Mouse (Mus musculus): ENCODE measurements around the gene Sprr4. TPM values are rescaled to one million over a fixed set of nuclear protein-coding genes. Genes with fewer than 3 reads are reported as not detected.
"Not testable (repeated sequence)": the region's sequence is repeated elsewhere in the genome, so short reads cannot be mapped to it uniquely, and the experiment has no call there.

The Sprr4 gene
- not detected for total RNA-seq (2021)
- long read RNA-seq, experiment 1: 0 reads
- long read RNA-seq, experiment 2: 0 reads

- no peak for DNase-seq
Observed at GRCm38 (mm10) chr3:92500393-92500792, at the start of gene Sprr4. TSS of gene Sprr4 (minus strand) at chr3:92500493.

- no peak for DNase-seq
Observed at GRCm38 (mm10) chr3:92534411-92534810, 34.1 kb upstream of the Sprr4 start, which contains the start of gene 2310046K23Rik. TSS of gene 2310046K23Rik (minus strand) at chr3:92534511.

- no peak for DNase-seq
Observed at GRCm38 (mm10) chr3:92512325-92512724, 12.0 kb upstream of the Sprr4 start.

GRCm38 (mm10) chr3:92510786-92511185, 10.5 kb upstream of the Sprr4 start:
- DNase-seq: peak; percentile 9 to 34

GRCm38 (mm10) chr3:92508185-92508584, 7.9 kb upstream of the Sprr4 start:
- DNase-seq: no peak

GRCm38 (mm10) chr3:92503528-92503927, 3.2 kb upstream of the Sprr4 start:
- DNase-seq: no peak

- peak; percentile 9 to 49 for DNase-seq
Observed at GRCm38 (mm10) chr3:92490262-92490661, 10.0 kb downstream of the Sprr4 start.

GRCm38 (mm10) chr3:92486307-92486706, 14.0 kb downstream of the Sprr4 start:
- DNase-seq: no peak

GRCm38 (mm10) chr3:92485863-92486262, 14.4 kb downstream of the Sprr4 start, which contains the start of gene Sprr1a:
TSS of gene Sprr1a (minus strand) at chr3:92485895.
- DNase-seq: no peak

- not testable (repeated sequence) for DNase-seq
Observed at GRCm38 (mm10) chr3:92481249-92481648, 19.0 kb downstream of the Sprr4 start.

- no peak for DNase-seq
Observed at GRCm38 (mm10) chr3:92470111-92470510, 30.2 kb downstream of the Sprr4 start.

GRCm38 (mm10) chr3:92467424-92467823, 32.9 kb downstream of the Sprr4 start:
- DNase-seq: no peak

- DNase-seq: no peak
Observed at GRCm38 (mm10) chr3:92466576-92466975, 33.7 kb downstream of the Sprr4 start.

- DNase-seq: no peak
Observed at GRCm38 (mm10) chr3:92458620-92459019, 41.7 kb downstream of the Sprr4 start, which contains the start of gene Sprr3. TSS of gene Sprr3 (minus strand) at chr3:92458720.

GRCm38 (mm10) chr3:92455151-92455550, 45.1 kb downstream of the Sprr4 start:
- no peak for DNase-seq

Other genes starting within 250 kb of the Sprr4 start
- gene Sprr2a3, start 215.1 kb downstream of the Sprr4 start, total RNA-seq (2021): not detected
- not detected for gene Sprr2b, start 183.9 kb downstream of the Sprr4 start, total RNA-seq (2021)
- not detected for gene Sprr2d, start 161.4 kb downstream of the Sprr4 start, total RNA-seq (2021)
- gene Sprr2e, start 148.3 kb downstream of the Sprr4 start, total RNA-seq (2021): not detected
- not detected for gene Sprr2f, start 135.3 kb downstream of the Sprr4 start, total RNA-seq (2021)
- not detected for gene Sprr2h, start 114.8 kb downstream of the Sprr4 start, total RNA-seq (2021)
- gene Sprr2i, start 92.5 kb downstream of the Sprr4 start, total RNA-seq (2021): not detected
- not detected for gene Sprr2j-ps, start 82.4 kb downstream of the Sprr4 start, total RNA-seq (2021)
- 1 to 10 TPM; 4.7 to 7.1 TPM for gene Gm9774, start 71.1 kb downstream of the Sprr4 start, total RNA-seq (2021)
- gene Sprr2k, start 67.9 kb downstream of the Sprr4 start, total RNA-seq (2021): not detected
- gene Sprr1b, start 61.7 kb downstream of the Sprr4 start, total RNA-seq (2021): not detected
- not detected for gene Sprr3, start 41.8 kb downstream of the Sprr4 start, total RNA-seq (2021)
- gene Sprr1a, start 14.6 kb downstream of the Sprr4 start, total RNA-seq (2021): not detected
- not detected for gene 2310046K23Rik, start 34.0 kb upstream of the Sprr4 start, total RNA-seq (2021)
- gene Ivl, start 73.2 kb upstream of the Sprr4 start, total RNA-seq (2021): not detected
- gene Smcp, start 88.5 kb upstream of the Sprr4 start, total RNA-seq (2021): not detected
- gene 2210017I01Rik, start 107.0 kb upstream of the Sprr4 start, total RNA-seq (2021): not detected
- gene Lce6a, start 121.2 kb upstream of the Sprr4 start, total RNA-seq (2021): not detected
- gene Lce1a1, start 147.8 kb upstream of the Sprr4 start, total RNA-seq (2021): not detected
- not detected for gene Lce1b, start 156.4 kb upstream of the Sprr4 start, total RNA-seq (2021)
- not detected for gene Lce1a2, start 169.8 kb upstream of the Sprr4 start, total RNA-seq (2021)
- not detected for gene Lce1c, start 178.8 kb upstream of the Sprr4 start, total RNA-seq (2021)
- gene Lce1d, start 186.7 kb upstream of the Sprr4 start, total RNA-seq (2021): not detected
- gene Lce1e, start 208.6 kb upstream of the Sprr4 start, total RNA-seq (2021): not detected
- not detected for gene Lce1f, start 219.9 kb upstream of the Sprr4 start, total RNA-seq (2021)
- not detected for gene Gm38119, start 238.6 kb upstream of the Sprr4 start, total RNA-seq (2021)

Measured in heart, adult 18-20 months (tissue).